Mouse (Mus musculus) neural tube, embryonic 13.5 days (tissue): ENCODE results near the gene Hoga1. TPM values are rescaled to one million over a fixed set of nuclear protein-coding genes. Genes with fewer than 3 reads are reported as not detected.
A peak's percentile ranks its signal among the peaks of the same experiment; 100 is the strongest.

Source experiments
- ATAC-seq: fragments of 200-750 bp; cut with Nextera tagmentation; 2 replicates; pipeline ENCODE4 v1.8.0; 2017; ENCODE audit warnings: low read depth, mild to moderate bottlenecking, moderate TSS enrichment, moderate library complexity
- H3K27ac ChIP-seq: fragments of 300-500 bp; sonication (generic); replicated peaks from 2 replicates; pipeline ENCODE4 v1.5.1; 2015; ENCODE audit warnings: moderate library complexity, mild to moderate bottlenecking, inconsistent platforms
- H3K27me3 ChIP-seq: fragments of 300-500 bp; sonication (generic); 2 replicates; pipeline ENCODE4 v1.6.1; 2015; ENCODE audit warnings: mild to moderate bottlenecking, inconsistent platforms
- H3K36me3 ChIP-seq: fragments of 300-500 bp; sonication (generic); 2 replicates; pipeline ENCODE4 v1.6.1; 2015; ENCODE audit warnings: mild to moderate bottlenecking, inconsistent platforms
- H3K4me1 ChIP-seq: fragments of 300-500 bp; sonication (generic); replicated peaks from 2 replicates; pipeline ENCODE4 v1.6.1; 2015; ENCODE audit warnings: inconsistent platforms
- H3K4me2 ChIP-seq: fragments of 300-500 bp; sonication (generic); 2 replicates; pipeline ENCODE4 v1.6.1; 2015; ENCODE audit warnings: inconsistent platforms, mild to moderate bottlenecking, moderate library complexity
- H3K4me3 ChIP-seq: fragments of 300-500 bp; sonication (generic); 2 replicates; pipeline ENCODE4 v1.5.1; 2015; ENCODE audit warnings: mild to moderate bottlenecking, inconsistent platforms
- H3K9ac ChIP-seq: fragments of 300-500 bp; sonication (generic); 2 replicates; pipeline ENCODE4 v1.6.1; 2015; ENCODE audit warnings: moderate library complexity, mild to moderate bottlenecking, inconsistent platforms
- H3K9me3 ChIP-seq: fragments of 300-500 bp; sonication (generic); 2 replicates; pipeline ENCODE4 v1.6.1; 2016; ENCODE audit warnings: inconsistent platforms
- WGBS: fragments of 180-500 bp; shearing (Covaris S2); methylation state at CpG from one replicate; pipeline ENCODE4 v1.1.7; 2015; 5-methylcytosine and 5-hydroxymethylcytosine counted together
- polyA plus RNA-seq: library from polyadenylated mRNA; unstranded; fragments of >200 nt; fragmentation: Nextera tagmentation; extraction: Ambion mirVana; gene quantifications from 2 replicates; pipeline ENCODE4 v1.2.1, GENCODE M21; 2015

Hoga1 gene
- polyA plus RNA-seq, 1 experiment from 2014 or later = 0.93 TPM

DNA sequence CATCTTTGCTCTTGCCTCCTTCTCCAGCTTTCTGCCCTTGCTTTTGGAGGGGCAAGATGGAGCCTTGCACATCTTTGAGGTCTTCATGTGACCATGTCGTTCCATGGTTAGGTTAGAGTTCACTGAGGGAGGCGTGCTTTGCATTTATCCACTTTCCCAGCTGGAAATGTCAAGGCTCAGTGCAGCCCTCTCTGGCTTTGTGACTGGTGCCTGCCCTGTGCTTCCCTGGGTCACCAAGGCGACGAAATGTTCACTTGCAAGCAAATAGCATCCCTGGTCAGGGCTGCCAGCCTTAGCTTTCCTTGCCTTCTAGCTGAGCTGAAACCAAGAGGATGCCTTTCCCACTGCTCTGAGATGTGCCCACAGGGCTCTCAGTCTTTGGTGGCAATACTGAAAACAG is 35.0 kb upstream of the Hoga1 start:
- Histone ChIP-seq H3K4me2 (no peak overlapping the region), H3K9ac (no peak overlapping the region), H3K4me1 (no peaks in the 10 kb centered on the region; the same call in none of the 2 replicates), H3K4me3 (no peak overlapping the region), H3K36me3 (no peaks in the 10 kb centered on the region), H3K9me3 (no peaks in the 10 kb centered on the region), H3K27ac (no peak overlapping the region), H3K27me3 (no peaks in the 10 kb centered on the region)
- ATAC-seq = no peak
- 52% methylated on average over 4 of the region's 4 CpGs for WGBS

DNA sequence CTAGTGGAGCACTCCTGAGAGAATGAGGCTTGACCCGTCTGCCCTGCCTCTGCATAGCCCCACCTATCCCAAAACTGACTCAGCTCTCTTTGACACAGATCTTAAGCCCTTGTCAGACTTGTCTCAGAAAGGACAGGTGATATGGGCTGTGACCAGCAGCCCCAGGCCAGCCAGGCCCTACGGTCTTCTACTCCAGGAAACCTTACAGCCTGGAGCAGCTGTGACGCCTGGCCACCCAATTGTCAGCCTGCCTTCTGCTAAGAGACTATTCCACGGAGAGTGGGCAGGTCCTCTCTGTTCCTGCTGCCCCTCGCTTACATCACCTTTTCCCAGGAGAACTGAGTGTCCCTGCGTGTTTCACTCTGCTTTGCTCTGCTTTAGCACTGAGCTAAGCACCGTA is 34.3 kb upstream of the Hoga1 start:
- H3K27me3 ChIP-seq = no peaks in the 10 kb centered on the region
- no peaks in the 10 kb centered on the region for H3K9me3 ChIP-seq
- H3K9ac ChIP-seq = no peak overlapping the region
- no peak for ATAC-seq
- WGBS = 87% methylated on average over 7 of the region's 7 CpGs
- no peaks in the 10 kb centered on the region; the same call in none of the 2 replicates for H3K4me1 ChIP-seq
- no peak overlapping the region for H3K4me2 ChIP-seq
- no peak overlapping the region for H3K4me3 ChIP-seq
- H3K27ac ChIP-seq = no peak overlapping the region
- H3K36me3 ChIP-seq = no peaks in the 10 kb centered on the region

DNA sequence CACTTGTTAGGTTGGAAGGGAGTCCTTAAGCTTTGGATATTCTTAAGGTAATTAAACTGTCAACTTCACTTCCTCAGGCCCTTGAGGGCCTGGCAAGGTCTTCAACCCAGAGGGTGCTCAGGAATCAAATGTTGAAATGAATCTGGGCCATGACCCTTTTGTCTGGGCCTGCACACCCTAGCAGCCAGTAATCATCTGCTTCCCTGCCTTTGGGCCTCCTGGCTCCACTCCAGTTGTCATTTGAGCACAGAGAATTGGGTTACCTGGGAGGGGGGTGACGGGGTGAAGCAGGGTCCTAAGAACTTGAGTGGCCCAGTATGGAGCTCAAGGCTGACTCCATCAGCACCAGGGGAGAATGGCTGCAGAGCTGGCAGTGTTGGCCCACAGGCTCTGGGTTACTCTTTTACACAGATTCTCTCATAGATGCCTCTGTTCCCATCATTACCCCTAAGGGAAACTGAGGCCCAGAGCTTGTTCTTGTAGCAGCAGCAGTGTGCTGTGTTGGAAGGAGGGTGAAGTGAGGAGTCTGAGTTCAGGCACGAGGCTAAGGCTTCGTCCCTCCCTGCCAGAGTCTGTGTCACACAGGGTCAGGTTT is 31.1 kb upstream of the Hoga1 start:
- H3K4me2 ChIP-seq = no peak overlapping the region
- 86% methylated on average over 3 of the region's 3 CpGs for WGBS
- H3K9me3 ChIP-seq = no peaks in the 10 kb centered on the region
- H3K36me3 ChIP-seq = no peaks in the 10 kb centered on the region
- H3K4me1 ChIP-seq = peaks cover 10% of the 10 kb centered on the region
- ATAC-seq = no peak
- no peaks in the 10 kb centered on the region for H3K27me3 ChIP-seq
- H3K9ac ChIP-seq = no peak overlapping the region
- no peak overlapping the region for H3K27ac ChIP-seq
- H3K4me3 ChIP-seq = no peak overlapping the region

DNA sequence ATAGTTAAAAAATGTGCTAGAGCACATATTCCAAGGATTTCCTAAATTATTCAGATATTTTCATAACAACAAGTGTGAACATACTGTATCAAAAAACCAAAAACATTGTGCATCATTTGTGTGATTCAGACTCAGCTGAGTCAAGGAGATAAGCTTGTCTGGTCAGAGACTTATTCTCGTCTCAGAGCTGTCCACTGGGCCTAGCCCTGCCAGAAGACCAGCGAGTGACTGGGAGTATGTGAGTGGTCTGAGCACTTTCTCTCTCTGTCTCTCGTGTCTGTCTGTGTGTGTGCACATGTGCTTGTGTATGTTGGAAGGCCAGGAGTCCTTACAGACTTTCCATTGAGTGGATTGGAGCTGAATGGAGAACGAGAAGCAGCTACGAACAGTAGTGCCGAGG is 30.4 kb upstream of the Hoga1 start:
- H3K36me3 ChIP-seq = no peaks in the 10 kb centered on the region
- 89% methylated on average over 6 of the region's 6 CpGs for WGBS
- no peak overlapping the region for H3K4me3 ChIP-seq
- ATAC-seq = no peak
- peaks cover 10% of the 10 kb centered on the region for H3K4me1 ChIP-seq
- H3K4me2 ChIP-seq = no peak overlapping the region
- no peaks in the 10 kb centered on the region for H3K27me3 ChIP-seq
- H3K27ac ChIP-seq = no peak overlapping the region
- no peak overlapping the region for H3K9ac ChIP-seq
- no peaks in the 10 kb centered on the region for H3K9me3 ChIP-seq

DNA sequence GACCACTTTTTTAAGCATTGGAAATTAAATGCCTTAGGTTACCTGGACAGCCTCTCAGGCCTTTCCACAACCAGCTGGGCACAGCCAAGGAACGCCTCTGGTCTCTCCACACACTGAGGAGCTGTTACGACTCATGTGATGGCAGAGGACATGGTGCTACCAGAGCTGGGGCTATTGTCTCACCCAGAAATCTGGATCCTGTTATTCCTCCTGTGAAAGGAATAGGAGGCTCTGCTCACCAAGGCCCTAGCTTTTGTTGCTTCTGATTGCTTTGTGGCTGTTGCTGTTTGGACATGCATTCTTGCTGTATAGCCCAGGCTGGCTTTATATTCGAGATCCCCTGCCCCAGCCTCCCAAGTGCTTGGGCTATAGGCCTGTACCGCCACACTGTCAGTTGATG is 29.2 kb upstream of the Hoga1 start:
- Histone ChIP-seq H3K9ac (no peak overlapping the region), H3K36me3 (no peaks in the 10 kb centered on the region), H3K27ac (no peak overlapping the region), H3K4me1 (peaks cover 11% of the 10 kb centered on the region), H3K4me3 (no peak overlapping the region), H3K4me2 (no peak overlapping the region), H3K27me3 (no peaks in the 10 kb centered on the region), H3K9me3 (no peaks in the 10 kb centered on the region)
- no peak for ATAC-seq
- 52% methylated on average over 4 of the region's 4 CpGs for WGBS

DNA sequence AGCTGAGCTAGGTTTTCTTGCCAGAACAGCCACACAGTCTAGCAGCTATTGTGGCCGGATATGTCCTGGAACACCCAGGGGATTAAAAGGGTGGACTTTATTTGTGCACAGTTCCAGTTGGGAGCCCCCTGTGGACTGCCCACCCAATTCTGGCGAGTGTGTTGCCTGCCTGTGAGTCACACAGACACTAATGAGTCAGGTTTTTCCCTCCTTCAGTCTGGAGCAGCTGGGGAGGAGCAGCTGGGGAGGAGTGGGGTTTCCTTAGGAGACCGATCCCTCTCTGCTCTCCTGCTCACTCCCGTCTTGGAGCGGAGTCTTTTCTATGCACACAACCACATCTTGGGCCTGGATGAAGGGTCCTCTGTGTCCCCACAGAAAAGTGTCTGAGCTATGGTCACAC is 28.6 kb upstream of the Hoga1 start:
- no peak overlapping the region for H3K9ac ChIP-seq
- H3K9me3 ChIP-seq = no peaks in the 10 kb centered on the region
- peak overlapping the region; percentile 71; the same call in 1 of the 2 replicates for H3K27ac ChIP-seq
- no peaks in the 10 kb centered on the region for H3K27me3 ChIP-seq
- no peaks in the 10 kb centered on the region for H3K36me3 ChIP-seq
- no peak overlapping the region for H3K4me2 ChIP-seq
- H3K4me1 ChIP-seq = peaks cover 16% of the 10 kb centered on the region
- no peak for ATAC-seq
- no peak overlapping the region for H3K4me3 ChIP-seq
- 56% methylated on average over 5 of the region's 5 CpGs for WGBS

DNA sequence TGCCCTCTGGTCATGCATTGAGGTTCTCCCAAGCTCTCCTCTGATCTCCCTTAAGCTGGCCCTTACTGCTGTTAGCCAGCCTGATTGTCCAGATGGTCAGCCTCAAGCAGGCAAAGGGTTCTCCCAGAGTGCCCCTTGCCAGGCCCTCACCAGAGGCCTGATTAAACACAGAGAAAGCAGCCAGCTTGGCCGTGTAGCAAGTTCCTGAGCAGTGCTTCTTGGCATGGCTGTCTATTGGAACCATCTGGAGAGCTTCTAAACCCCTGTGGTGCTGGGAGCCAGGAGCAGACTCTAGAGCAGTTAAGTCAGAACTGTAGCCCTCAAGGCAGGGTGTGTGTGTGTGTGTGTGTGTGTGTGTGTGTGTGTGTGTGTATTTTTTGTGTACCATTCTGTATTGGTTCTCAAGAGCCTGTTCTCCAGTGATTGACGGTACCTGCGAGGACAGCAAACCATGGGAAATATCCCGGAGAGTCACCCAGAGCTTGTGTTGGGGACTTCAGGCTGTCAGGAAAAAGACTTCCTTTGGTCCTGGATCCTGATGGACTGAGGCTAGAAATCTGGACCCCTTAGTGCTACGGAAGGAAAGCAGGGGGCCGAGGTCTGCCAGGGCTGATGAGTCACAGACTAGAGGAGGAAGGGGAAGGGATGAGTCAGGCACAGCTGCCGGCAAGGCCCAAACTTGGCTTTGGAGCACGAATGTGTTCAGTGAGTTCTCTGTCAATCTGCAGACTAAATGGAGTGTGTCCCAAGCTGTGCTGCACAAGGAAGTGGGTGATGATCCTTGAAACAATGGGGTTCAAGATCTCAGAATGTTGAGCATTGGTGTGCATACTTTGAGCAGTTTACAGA is 27.8 kb upstream of the Hoga1 start:
- no peak for ATAC-seq
- Histone ChIP-seq H3K9ac (no peak overlapping the region), H3K36me3 (no peaks in the 10 kb centered on the region), H3K4me1 (peaks cover 21% of the 10 kb centered on the region), H3K4me3 (no peak overlapping the region), H3K27me3 (no peaks in the 10 kb centered on the region), H3K9me3 (no peaks in the 10 kb centered on the region), H3K4me2 (no peak overlapping the region), H3K27ac (peak overlapping the region; percentile 71)
- WGBS = 75% methylated on average over 8 of the region's 8 CpGs

DNA sequence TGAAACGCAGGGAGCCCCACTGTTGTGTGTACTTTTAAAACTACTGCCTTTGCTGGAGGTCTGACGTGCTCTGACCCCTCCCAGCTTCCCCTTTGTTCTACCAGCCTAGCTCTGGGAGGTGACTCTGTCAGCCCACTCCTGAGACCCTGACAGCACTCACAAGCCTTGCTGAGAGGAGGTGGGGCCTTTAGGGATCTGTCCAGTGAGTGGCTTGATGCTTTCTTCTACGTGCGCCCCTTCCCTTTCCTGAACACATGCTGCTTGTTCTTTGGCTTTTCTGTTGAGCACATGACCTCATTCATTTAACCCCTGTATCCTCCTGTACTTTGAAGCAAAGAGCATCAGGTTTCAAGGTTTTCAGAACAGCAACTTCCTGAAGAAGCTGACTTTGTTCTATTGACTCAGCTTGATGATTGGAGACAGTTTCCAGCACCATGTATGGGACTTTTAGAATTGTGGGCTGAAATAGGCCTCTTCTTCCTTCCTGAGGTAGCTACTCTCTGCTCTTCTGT is 26.3 kb upstream of the Hoga1 start:
- Histone ChIP-seq H3K27me3 (no peaks in the 10 kb centered on the region), H3K4me2 (no peak overlapping the region), H3K9me3 (no peaks in the 10 kb centered on the region), H3K36me3 (no peaks in the 10 kb centered on the region), H3K27ac (0 out of 2 replicates have a peak overlapping the region, but pooled peaks have one; percentile 71), H3K4me3 (no peak overlapping the region), H3K9ac (no peak overlapping the region), H3K4me1 (peaks cover 21% of the 10 kb centered on the region)
- ATAC-seq = no peak
- 53% methylated on average over 4 of the region's 4 CpGs for WGBS

DNA sequence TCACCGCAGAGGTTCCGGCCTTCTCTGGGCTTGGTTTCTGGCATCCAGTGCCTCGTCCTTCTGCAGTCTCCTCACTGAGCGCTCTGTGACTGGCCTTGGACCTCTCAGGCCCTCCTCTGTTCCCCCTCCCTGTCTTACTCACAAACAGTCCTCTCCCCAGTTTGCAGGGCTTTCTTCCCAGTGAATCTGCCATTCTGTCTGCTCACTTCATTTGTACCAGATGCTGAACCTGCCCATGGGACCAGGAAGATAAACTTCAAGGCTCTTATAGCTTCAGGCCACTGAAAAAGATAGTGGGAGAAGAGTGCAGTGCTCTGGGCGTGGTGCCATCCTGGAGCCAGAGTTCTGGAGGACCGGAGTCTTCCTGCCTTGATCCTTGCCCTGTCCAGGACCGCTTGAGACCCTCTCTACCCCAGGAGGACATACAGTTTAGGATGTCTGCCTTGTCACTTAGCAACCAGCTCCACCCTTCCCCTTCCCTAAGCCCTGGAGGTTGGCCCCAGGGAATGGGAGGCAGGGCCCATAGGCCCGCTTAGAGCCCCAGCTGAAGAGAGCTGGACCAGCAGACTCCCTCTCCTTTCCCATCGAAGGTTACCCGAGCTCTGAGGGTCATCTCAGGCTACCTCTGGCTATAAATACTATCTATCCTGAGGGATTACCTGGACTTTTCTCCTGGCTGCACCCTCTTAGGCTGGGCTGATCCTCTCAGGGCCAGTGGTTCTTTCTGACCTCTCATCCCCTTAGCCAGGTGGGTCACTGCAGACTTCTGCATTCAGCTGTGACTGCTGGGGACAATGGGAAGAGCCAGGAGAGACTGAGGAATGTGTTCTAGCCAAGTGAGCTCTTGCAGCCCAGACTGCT is 23.5 kb upstream of the Hoga1 start:
- no peaks in the 10 kb centered on the region for H3K36me3 ChIP-seq
- no peak for ATAC-seq
- WGBS = 67% methylated on average over 10 of the region's 10 CpGs
- H3K9me3 ChIP-seq = no peaks in the 10 kb centered on the region
- H3K9ac ChIP-seq = no peak overlapping the region
- H3K27me3 ChIP-seq = no peaks in the 10 kb centered on the region
- no peak overlapping the region for H3K4me2 ChIP-seq
- no peak overlapping the region for H3K27ac ChIP-seq
- H3K4me3 ChIP-seq = no peak overlapping the region
- peaks cover 18% of the 10 kb centered on the region for H3K4me1 ChIP-seq

DNA sequence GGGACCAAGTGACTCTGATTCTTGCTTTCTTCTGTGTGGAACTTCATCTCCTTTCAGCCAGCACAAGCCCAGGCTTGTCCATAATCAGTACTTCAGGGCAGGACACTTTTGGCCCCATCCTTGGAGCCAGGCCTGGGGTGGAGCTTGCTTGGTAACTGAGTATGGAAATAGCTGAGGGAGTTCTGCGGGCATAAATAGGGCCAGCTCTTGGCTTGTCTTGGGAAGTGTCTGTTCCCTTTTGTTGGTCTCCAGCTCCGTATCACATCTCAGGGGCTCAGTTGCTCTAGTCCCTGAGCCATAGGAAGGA is 22.9 kb upstream of the Hoga1 start:
- no peak overlapping the region for H3K4me3 ChIP-seq
- H3K9me3 ChIP-seq = no peaks in the 10 kb centered on the region
- H3K4me2 ChIP-seq = no peak overlapping the region
- no peak overlapping the region for H3K27ac ChIP-seq
- no peaks in the 10 kb centered on the region for H3K36me3 ChIP-seq
- H3K9ac ChIP-seq = no peak overlapping the region
- H3K4me1 ChIP-seq = peaks cover 12% of the 10 kb centered on the region
- no peak for ATAC-seq
- H3K27me3 ChIP-seq = no peaks in the 10 kb centered on the region
- 77% methylated on average over 2 of the region's 2 CpGs for WGBS

DNA sequence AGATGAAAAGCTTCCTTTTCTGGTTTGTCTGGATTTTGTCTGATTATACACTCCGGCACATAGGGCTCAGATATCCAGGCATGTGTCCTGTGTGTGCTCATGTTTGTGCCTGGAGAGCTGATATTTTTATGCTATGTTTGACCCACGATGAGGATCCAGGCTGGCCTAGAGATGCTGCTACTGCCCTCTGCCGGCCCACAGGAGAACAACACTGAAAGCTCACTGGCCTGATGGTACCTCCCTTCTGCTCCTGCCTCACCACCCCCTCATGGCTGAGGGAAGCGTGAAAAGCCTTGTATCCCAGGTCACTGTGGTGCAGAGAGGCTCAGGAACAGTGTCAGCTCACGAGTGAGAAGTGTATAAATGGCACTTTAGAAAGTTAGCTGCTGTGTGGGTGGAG is 19.3 kb upstream of the Hoga1 start:
- H3K4me3 ChIP-seq = no peak overlapping the region
- no peaks in the 10 kb centered on the region for H3K27me3 ChIP-seq
- peak; percentile 50; the same call in 1 of the 2 replicates for ATAC-seq
- H3K9ac ChIP-seq = no peak overlapping the region
- H3K4me1 ChIP-seq = peaks cover 10% of the 10 kb centered on the region; the same call in 1 of the 2 replicates
- no peak overlapping the region for H3K27ac ChIP-seq
- no peaks in the 10 kb centered on the region for H3K9me3 ChIP-seq
- no peaks in the 10 kb centered on the region for H3K36me3 ChIP-seq
- 7% methylated on average over 5 of the region's 5 CpGs for WGBS
- no peak overlapping the region for H3K4me2 ChIP-seq

DNA sequence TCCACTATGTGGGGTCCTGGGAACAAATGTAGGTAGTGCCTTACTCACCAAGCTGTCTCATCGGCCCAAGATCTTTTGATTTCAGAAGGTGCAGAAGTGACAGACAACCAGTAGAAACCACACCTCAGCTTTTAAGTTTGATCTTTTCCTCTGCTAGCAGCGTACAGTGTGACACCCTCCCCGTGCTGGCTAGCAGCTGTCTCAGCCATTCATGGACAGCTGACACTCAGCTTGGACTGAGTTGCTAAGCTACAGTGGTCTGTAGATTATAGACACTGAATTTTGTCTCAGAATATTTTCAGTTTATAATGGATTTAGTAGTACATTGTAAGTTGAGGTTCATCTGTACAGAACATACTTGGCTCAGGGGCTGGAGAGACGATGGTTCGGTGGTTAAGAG is 14.3 kb upstream of the Hoga1 start:
- Histone ChIP-seq H3K4me2 (no peak overlapping the region), H3K27me3 (no peaks in the 10 kb centered on the region), H3K9ac (no peak overlapping the region), H3K27ac (no peak overlapping the region), H3K4me3 (no peak overlapping the region), H3K4me1 (peaks cover 8% of the 10 kb centered on the region), H3K36me3 (0 out of 2 replicates have a peak, but pooled peaks cover 7% of the 10 kb centered on the region), H3K9me3 (no peaks in the 10 kb centered on the region)
- ATAC-seq = no peak
- WGBS = 84% methylated on average over 5 of the region's 5 CpGs
